Mouse (Mus musculus) heart, embryonic 10.5 days (tissue): ENCODE data around the gene Akt3. TPM values are rescaled to one million over a fixed set of nuclear protein-coding genes. Genes with fewer than 3 reads are reported as not detected.

Experiments used
- DNase-seq: peaks from one replicate; pipeline ENCODE4 v3.0.0-alpha.2; 2017; ENCODE audit warnings: low spot score
- H3K27ac ChIP-seq: fragments of 300-500 bp; sonication (generic); 2 replicates; pipeline ENCODE4 v1.5.1; 2016; ENCODE audit warnings: mild to moderate bottlenecking
- H3K27me3 ChIP-seq: fragments of 300-500 bp; sonication (generic); 2 replicates; pipeline ENCODE4 v1.6.1; 2016; ENCODE audit warnings: mild to moderate bottlenecking; ENCODE audit not compliant: poor library complexity, insufficient read depth, severe bottlenecking
- H3K36me3 ChIP-seq: fragments of 300-500 bp; sonication (generic); 2 replicates; pipeline ENCODE4 v1.6.1; 2016; ENCODE audit warnings: mild to moderate bottlenecking, moderate library complexity
- H3K4me1 ChIP-seq: fragments of 300-500 bp; sonication (generic); 2 replicates; pipeline ENCODE4 v1.6.1; 2016; ENCODE audit warnings: mild to moderate bottlenecking
- H3K4me3 ChIP-seq: fragments of 300-500 bp; sonication (generic); 2 replicates; pipeline ENCODE4 v1.5.1; 2016; ENCODE audit warnings: mild to moderate bottlenecking, moderate library complexity
- H3K9me3 ChIP-seq: fragments of 300-500 bp; sonication (generic); 2 replicates; pipeline ENCODE4 v1.6.1; 2016; ENCODE audit warnings: mild to moderate bottlenecking, moderate library complexity
- WGBS: fragments of 180-500 bp; shearing (Covaris S2); methylation state at CpG from one replicate; pipeline ENCODE4 v1.1.7; 2016; 5-methylcytosine and 5-hydroxymethylcytosine counted together
- polyA plus RNA-seq: library from polyadenylated mRNA; unstranded; fragments of >200 nt; fragmentation: Nextera tagmentation; extraction: Ambion mirVana; gene quantifications from 2 replicates; pipeline ENCODE4 v1.2.1, GENCODE M21; 2016

The Akt3 gene
- polyA plus RNA-seq, result 5.7 and 6.1 TPM in 2 replicates

DNA sequence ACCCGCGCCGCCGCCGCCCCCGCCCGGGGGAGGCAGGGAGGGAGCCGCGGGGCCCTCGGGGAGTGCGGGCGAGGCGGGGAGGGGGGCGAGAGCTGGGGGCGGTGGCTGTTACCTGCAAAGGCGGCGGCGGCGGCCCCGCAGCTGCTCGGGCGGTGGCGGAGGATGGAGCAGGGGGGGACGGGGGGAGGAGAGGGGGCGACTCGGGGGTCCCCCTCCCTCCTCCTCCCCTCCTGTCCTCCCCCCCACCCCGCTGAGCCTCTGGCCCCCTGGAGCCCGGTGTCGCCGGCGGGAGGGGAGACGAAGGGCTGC lies at the start of gene Akt3:
Gene Akt3 (minus strand): TSS at position 170 of the 309 bp plus-strand sequence.
- H3K27me3 ChIP-seq, result no peaks in the 10 kb centered on the region
- no peaks in the 10 kb centered on the region for H3K9me3 ChIP-seq
- no peak for DNase-seq
- no peaks in the 10 kb centered on the region for H3K36me3 ChIP-seq
- H3K27ac ChIP-seq, result peak within 1 kb of the TSS; percentile 99
- peak within 1 kb of the TSS; percentile 98 for H3K4me3 ChIP-seq
- H3K4me1 ChIP-seq, result peaks cover 6% of the 10 kb centered on the region
- WGBS, result no CpG with 5 or more reads among the region's 32 CpGs

DNA sequence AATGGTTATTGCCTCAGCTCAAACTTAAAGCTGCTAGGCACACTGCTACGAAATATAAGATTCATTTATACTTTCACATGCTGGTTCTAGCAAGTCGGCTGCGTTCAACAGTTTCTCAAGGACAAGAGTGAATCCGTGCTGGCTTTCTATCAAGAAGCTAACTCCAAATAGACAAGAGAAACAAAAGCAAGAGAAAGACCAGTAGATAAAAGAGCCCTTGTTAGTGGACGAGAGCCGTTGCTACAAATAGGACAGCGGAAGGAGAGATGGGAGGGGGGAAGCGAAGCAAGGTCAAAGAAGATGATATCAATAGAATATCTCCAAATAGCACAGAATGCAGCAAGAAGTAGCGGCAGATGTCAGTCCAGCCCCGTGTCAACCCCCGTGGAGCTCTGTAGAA lies 49.5 kb upstream of the Akt3 start:
- 73% methylated on average over 11 of the region's 11 CpGs for WGBS
- DNase-seq, result no peak

DNA sequence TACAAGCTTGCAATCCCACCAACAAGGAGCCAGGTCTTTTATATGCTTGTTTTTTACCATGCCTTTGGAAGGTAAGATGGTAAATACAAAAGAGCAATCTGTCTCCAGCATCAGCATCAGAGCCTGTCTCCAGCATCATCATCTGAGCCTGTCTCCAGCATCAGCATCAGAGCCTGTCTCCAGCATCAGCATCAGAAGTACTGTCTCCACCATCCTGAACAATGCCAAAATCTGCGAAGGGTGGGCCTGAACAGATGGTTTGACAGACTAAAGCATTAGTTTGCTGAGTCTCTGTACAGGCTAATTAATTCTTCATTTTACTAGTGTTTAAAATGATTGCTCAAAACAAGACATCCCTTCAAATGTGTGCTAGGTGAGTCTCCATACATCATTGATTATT lies 40.2 kb upstream of the Akt3 start:
- Histone ChIP-seq H3K36me3 (no peaks in the 10 kb centered on the region), H3K4me1 (no peaks in the 10 kb centered on the region), H3K27ac (no peak overlapping the region), H3K9me3 (no peaks in the 10 kb centered on the region), H3K4me3 (no peak overlapping the region), H3K27me3 (no peaks in the 10 kb centered on the region)
- DNase-seq, result no peak
- WGBS, result 78% methylated on average over 1 of the region's 1 CpGs

More for the DNA sequence above, 49.5 kb upstream of the Akt3 start:
- H3K4me3 ChIP-seq, result no peak overlapping the region
- no peaks in the 10 kb centered on the region for H3K4me1 ChIP-seq
- H3K36me3 ChIP-seq, result no peaks in the 10 kb centered on the region
- H3K9me3 ChIP-seq, result no peaks in the 10 kb centered on the region
- no peak overlapping the region for H3K27ac ChIP-seq
- H3K27me3 ChIP-seq, result no peaks in the 10 kb centered on the region

DNA sequence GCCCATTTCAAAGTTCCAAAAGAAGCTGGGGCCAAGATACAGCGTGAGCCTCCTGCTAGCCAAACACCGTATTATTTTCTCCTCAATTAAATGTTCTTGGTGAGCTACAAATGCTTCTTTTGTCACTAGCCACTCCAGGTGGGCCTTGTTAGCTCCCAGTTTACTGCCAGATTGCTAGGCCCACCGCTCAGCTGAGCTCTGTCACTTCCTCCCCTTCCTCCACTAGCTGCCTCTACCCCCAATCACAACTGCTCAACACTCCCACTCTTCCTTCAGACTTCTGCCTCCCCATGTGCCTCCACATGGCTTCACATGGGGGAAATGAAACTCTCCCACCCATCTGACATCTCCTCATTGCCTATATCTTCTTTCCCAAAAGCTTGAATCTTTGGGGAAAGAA lies 28.8 kb upstream of the Akt3 start:
- Histone ChIP-seq H3K4me3 (no peak overlapping the region), H3K27ac (no peak overlapping the region)
- 43% methylated on average over 3 of the region's 3 CpGs for WGBS

DNA sequence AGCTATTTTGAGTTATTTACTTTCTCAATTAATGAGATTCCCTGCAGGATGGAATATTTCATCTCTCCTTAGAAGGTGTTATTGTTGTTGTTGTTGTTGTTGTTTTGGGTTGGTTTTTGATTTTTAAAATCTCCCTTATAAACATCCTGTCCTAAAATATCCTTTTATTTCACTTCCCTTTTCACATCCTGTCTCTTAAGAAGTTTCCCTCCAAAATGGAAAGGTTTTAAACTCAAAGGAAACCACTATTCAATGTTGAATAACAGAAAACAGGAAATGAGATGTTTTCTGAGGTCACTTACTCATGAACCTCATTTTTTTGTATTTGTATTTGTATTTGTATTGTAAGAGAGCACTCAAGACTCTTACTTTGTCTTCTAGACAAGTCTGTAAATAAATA lies 23.9 kb upstream of the Akt3 start:
- Histone ChIP-seq H3K9me3 (no peaks in the 10 kb centered on the region), H3K36me3 (no peaks in the 10 kb centered on the region), H3K4me1 (no peaks in the 10 kb centered on the region), H3K27ac (no peak overlapping the region), H3K27me3 (no peaks in the 10 kb centered on the region), H3K4me3 (no peak overlapping the region)
- DNase-seq, result no peak

More for the DNA sequence above, 28.8 kb upstream of the Akt3 start:
- Histone ChIP-seq H3K27me3 (no peaks in the 10 kb centered on the region), H3K36me3 (no peaks in the 10 kb centered on the region), H3K9me3 (no peaks in the 10 kb centered on the region), H3K4me1 (no peaks in the 10 kb centered on the region)
- no peak for DNase-seq

DNA sequence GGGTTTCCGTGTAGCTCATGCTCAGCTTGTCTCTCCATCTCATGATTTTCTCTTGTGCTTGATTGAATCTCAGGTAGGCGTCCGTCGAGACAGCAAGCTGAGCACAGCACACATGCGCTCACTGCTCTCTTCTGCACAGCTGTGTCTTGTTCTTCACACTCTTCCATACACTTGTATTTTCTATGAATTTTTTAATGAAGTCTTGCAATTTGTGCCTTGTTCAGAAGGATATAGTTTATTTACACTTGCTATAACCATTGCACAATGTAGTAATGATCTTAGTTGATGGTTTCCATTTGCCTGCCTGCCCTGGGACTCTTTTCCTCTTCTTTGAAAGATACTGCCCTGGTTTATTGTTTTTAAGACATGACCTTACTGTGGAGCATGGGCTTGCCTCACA lies 19.4 kb upstream of the Akt3 start:
- H3K27me3 ChIP-seq, result no peaks in the 10 kb centered on the region
- no peaks in the 10 kb centered on the region for H3K36me3 ChIP-seq
- DNase-seq, result no peak
- H3K9me3 ChIP-seq, result no peaks in the 10 kb centered on the region
- H3K27ac ChIP-seq, result no peak overlapping the region
- H3K4me3 ChIP-seq, result no peak overlapping the region
- WGBS, result 85% methylated on average over 5 of the region's 5 CpGs
- no peaks in the 10 kb centered on the region for H3K4me1 ChIP-seq

DNA sequence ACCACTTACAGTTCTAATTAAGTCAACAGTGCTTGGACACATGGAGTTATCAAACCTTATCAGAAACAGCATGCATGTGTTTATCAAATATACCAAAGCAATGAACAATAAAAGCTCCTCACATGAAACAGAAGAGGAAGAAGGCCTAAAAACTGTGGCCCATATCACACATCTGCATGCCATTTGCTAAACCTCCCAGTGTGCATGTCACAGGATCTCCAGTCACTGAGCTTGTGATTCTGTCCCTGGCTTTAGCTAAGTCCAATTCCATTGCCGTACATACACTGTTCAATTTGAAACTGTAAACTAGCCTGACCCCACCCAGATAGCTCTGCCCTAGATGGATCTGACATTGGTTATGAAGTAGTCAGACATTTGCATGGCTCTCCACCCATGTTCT lies 9.6 kb upstream of the Akt3 start:
- Histone ChIP-seq H3K4me1 (peaks cover 6% of the 10 kb centered on the region; the same call in 1 of the 2 replicates), H3K4me3 (no peak overlapping the region), H3K36me3 (no peaks in the 10 kb centered on the region), H3K27ac (no peak overlapping the region), H3K27me3 (no peaks in the 10 kb centered on the region), H3K9me3 (no peaks in the 10 kb centered on the region)
- DNase-seq, result no peak
- WGBS, result 70% methylated on average over 1 of the region's 1 CpGs

DNA sequence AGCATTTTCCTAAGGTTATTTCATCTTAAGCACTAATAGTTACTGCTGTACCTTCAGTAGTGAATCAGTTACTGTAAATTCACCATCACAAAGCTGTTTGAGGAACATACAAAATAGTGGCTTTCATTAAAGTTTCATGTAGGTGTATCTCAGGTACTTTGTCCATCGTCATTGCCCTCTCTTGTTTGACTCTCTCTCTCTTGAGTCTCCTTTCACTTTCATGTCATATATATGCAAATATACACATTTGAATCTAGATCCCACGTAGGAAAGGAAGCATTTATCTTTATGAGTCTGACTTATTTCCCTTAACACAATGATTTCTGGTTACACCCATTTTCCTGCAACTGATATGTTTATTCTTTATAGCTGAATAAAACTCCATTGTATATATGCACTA lies 4.9 kb upstream of the Akt3 start:
- no peak overlapping the region for H3K27ac ChIP-seq
- H3K27me3 ChIP-seq, result no peaks in the 10 kb centered on the region
- peaks cover 10% of the 10 kb centered on the region for H3K4me1 ChIP-seq
- no peak for DNase-seq
- no peak overlapping the region for H3K4me3 ChIP-seq
- no peaks in the 10 kb centered on the region for H3K9me3 ChIP-seq
- no peaks in the 10 kb centered on the region for H3K36me3 ChIP-seq
- WGBS, result 72% methylated on average over 2 of the region's 2 CpGs

DNA sequence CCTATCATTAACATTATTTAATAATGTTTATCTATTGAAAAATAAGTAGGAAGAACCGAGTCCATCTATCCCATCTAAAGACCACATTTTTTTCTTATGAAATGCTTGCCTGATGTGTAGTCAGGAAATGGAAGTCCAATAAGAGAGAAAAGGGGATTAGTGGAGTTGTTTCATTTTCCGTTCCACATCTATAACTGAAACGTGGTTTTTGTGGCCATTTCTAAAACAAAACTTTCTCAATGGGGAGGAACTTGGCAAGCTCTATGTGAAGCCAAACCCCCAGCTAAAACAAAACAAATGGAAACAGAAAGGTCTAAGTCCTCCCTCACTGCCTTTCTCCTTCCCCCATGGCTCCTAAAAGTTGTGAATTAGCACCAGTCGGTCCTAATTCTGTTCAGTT lies 2.8 kb upstream of the Akt3 start:
- no peaks in the 10 kb centered on the region for H3K27me3 ChIP-seq
- no peaks in the 10 kb centered on the region for H3K9me3 ChIP-seq
- H3K4me1 ChIP-seq, result peaks cover 10% of the 10 kb centered on the region
- 70% methylated on average over 4 of the region's 4 CpGs for WGBS
- DNase-seq, result no peak
- no peak overlapping the region for H3K27ac ChIP-seq
- no peaks in the 10 kb centered on the region for H3K36me3 ChIP-seq
- no peak overlapping the region for H3K4me3 ChIP-seq

DNA sequence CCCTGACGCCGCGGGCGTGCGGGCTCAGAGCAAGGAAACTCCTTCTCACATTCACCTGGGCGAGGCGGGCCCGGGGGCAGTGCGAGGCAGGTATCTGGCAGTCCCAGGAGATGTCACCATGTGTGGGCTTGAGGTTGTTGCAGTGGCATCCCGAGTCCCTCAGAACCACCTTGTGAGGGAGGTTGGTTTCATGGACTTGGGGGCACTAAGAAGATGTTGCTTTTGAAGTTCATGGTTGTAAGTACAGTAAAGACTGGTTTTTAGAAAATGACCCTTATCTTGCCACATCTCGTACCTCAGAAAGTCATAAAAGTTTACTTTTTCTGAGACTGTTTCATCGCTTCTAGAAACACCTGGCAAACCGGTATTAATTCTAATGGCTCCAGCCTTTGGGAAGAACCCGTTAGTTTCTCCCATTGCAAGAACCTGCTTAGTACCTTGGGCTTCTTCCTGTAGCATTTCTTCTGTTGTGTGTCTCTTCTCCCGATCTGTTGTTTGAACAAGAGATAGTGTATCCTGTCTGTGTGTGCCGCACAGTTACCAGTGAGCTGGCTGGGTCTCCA lies 1.1 kb upstream of the Akt3 start:
- Histone ChIP-seq H3K4me1 (peaks cover 10% of the 10 kb centered on the region), H3K9me3 (no peaks in the 10 kb centered on the region), H3K27me3 (no peaks in the 10 kb centered on the region), H3K36me3 (no peaks in the 10 kb centered on the region), H3K4me3 (peak overlapping the region; percentile 98), H3K27ac (peak overlapping the region; percentile 99)
- whole genome bisulfite sequencing, result 21% methylated on average over 16 of the region's 16 CpGs
- no peak for DNase-seq

DNA sequence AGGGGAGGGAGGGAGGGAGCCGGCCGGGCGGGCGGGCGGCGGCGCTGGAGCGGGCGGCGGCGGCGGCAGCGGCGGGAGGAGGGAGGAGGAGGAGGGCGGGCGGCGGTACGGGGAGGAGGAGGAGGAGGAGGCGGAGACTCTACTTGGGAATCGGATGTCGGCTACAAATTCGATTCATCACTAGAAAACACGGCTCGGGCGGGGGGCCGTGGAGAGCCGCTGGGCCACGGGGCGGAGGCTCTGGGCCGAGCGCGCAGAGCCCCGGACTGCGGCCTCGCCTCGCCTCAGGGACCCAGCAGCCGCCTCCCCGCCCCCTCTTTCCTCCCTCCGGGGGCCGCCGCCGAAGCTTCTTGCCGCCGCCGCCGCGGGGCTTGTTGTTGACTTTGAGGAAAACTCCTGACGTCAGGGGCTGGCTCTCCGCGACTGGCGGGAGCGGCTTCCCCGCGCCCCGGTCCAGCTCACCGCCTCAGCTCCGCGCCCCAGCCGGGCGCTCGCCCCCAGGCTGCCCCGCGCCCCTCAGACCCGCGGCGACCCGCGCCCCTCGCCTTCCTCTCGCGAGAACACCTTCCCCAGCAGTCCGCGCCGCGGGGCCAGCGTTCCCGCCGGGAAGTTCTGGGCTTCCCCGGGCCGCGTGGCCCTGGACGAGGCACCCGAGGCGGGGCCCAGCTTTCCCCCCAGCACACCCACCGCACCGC lies 487 bp upstream of the Akt3 start:
- Histone ChIP-seq H3K4me3 (peak overlapping the region; percentile 98), H3K4me1 (peaks cover 9% of the 10 kb centered on the region), H3K27ac (peak overlapping the region; percentile 99), H3K27me3 (no peaks in the 10 kb centered on the region), H3K9me3 (no peaks in the 10 kb centered on the region), H3K36me3 (no peaks in the 10 kb centered on the region)
- peak; percentile 91 for DNase-seq
- under 1% methylated on average over 61 of the region's 86 CpGs for WGBS

DNA sequence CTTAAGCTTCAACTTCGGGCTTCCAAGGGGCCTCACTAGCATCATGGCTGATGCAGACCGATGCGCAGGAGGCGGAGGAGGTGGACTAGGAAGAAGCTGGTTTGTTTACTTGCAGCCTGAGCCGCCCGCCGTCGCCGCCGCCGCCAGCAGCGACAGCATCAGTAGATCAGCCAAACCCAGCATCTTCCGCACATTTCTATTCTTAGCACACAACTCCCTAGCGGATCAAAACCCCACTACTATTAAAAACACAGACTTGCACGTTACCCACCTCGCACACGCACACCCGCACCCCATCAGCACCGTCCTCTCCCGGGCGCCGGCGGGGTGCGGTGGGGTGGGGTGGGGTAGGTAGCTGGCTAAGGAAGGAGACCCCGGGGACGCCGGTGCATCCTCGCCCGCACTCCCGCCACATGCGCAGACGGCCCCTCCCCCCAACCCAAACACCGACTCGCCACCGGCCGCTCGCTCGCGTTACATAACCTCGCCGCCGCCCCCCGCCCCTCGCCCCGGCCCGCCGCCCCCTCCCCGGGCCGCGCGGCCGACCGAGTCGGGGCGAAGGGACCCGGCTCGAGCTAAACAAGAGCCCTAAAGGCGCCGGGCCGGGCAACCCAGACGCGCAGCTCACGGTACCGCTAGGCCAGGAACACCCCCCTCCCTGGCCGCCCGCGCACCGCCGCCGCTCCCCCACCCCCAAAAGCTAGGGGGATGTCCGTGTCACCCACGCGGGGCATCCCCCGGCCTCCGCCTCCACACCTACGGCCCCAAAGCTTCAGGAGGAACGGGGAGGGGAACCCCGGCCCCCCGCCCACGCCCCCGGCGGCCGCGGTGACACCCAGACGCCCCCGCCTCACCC lies 597 bp downstream of the Akt3 start:
- Histone ChIP-seq H3K4me3 (peak overlapping the region; percentile 98), H3K36me3 (no peaks in the 10 kb centered on the region), H3K9me3 (no peaks in the 10 kb centered on the region), H3K27ac (peak overlapping the region; percentile 99), H3K27me3 (no peaks in the 10 kb centered on the region), H3K4me1 (peaks cover 6% of the 10 kb centered on the region)
- under 1% methylated on average over 62 of the region's 86 CpGs for WGBS
- peak; percentile 85 for DNase-seq

DNA sequence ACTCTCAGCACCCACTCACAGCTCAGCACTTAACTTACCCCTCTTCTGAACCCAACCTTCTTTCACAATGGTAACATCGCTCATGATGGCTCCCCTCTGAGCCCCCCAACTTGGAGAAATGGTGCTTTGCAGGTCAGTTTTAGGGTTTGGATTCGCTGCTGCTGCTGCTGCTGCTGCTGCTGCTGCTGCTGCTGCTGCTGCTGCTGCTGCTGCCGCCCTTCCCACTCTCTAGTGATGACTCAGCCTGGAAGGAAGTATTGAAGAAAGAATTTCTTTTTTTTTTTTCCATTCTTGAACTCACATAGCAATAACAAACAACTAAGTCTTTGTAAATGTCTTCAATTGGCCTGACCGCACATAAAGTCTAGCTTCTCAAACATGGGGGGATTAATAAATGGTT lies 9.4 kb downstream of the Akt3 start:
- H3K4me1 ChIP-seq, result peaks cover 3% of the 10 kb centered on the region; the same call in 1 of the 2 replicates
- H3K4me3 ChIP-seq, result no peak overlapping the region
- no peaks in the 10 kb centered on the region for H3K9me3 ChIP-seq
- 42% methylated on average over 4 of the region's 4 CpGs for WGBS
- peak; percentile 76 for DNase-seq
- H3K36me3 ChIP-seq, result no peaks in the 10 kb centered on the region
- no peaks in the 10 kb centered on the region for H3K27me3 ChIP-seq
- no peak overlapping the region for H3K27ac ChIP-seq
